Mouse (Mus musculus) stomach, embryonic 16.5 days (tissue): ENCODE data around the gene Iqcb1. TPM values are rescaled to one million over a fixed set of nuclear protein-coding genes. Genes with fewer than 3 reads are reported as not detected.

ENCODE experiments used
- ATAC-seq: fragments of 200-750 bp; cut with Nextera tagmentation; 2 replicates; pipeline ENCODE4 v1.8.0; 2017; ENCODE audit warnings: moderate number of reproducible peaks, moderate TSS enrichment; ENCODE audit not compliant: insufficient read depth, low FRiP score
- H3K27ac ChIP-seq: fragments of 300-500 bp; sonication (generic); 2 replicates; pipeline ENCODE4 v1.5.1; 2014; ENCODE audit warnings: low read length
- H3K27me3 ChIP-seq: fragments of 300-500 bp; sonication (generic); 2 replicates; pipeline ENCODE4 v1.6.1; 2014; ENCODE audit warnings: low read length, control low read depth, mixed read lengths; ENCODE audit not compliant: control insufficient read depth, insufficient read depth
- H3K36me3 ChIP-seq: fragments of 300-500 bp; sonication (generic); 2 replicates; pipeline ENCODE4 v1.6.1; 2014; ENCODE audit warnings: low read length; ENCODE audit not compliant: control insufficient read depth, insufficient read depth
- H3K4me1 ChIP-seq: fragments of 300-500 bp; sonication (generic); 2 replicates; pipeline ENCODE4 v1.6.1; 2014; ENCODE audit warnings: low read length, control low read depth, mixed read lengths; ENCODE audit not compliant: control insufficient read depth, insufficient read depth
- H3K4me2 ChIP-seq: fragments of 300-500 bp; sonication (generic); 2 replicates; pipeline ENCODE4 v1.6.1; 2014; ENCODE audit warnings: low read depth, low read length, mixed read lengths
- H3K4me3 ChIP-seq: fragments of 300-500 bp; sonication (generic); replicated peaks from 2 replicates; pipeline ENCODE4 v1.5.1; 2014; ENCODE audit warnings: mild to moderate bottlenecking, low read length
- H3K9ac ChIP-seq: fragments of 300-500 bp; sonication (generic); 2 replicates; pipeline ENCODE4 v1.6.1; 2014; ENCODE audit warnings: low read length
- H3K9me3 ChIP-seq: fragments of 300-500 bp; sonication (generic); replicated peaks from 2 replicates; pipeline ENCODE4 v1.6.1; 2016; ENCODE audit warnings: low read length, control low read depth; ENCODE audit not compliant: control insufficient read depth
- WGBS: fragments of 180-500 bp; shearing (Covaris S2); extraction: QIAGEN DNeasy Blood & Tissue Kit; methylation state at CpG from one replicate; pipeline ENCODE4 v1.1.7; 2014; 5-methylcytosine and 5-hydroxymethylcytosine counted together
- polyA plus RNA-seq: library from polyadenylated mRNA; unstranded; fragments of >200 nt; fragmentation: Nextera tagmentation; extraction: Ambion mirVana; gene quantifications from 2 replicates; pipeline ENCODE4 v1.2.1, GENCODE M21; 2015

Gene Iqcb1
- 24.6 and 24.8 TPM in 2 replicates for polyA plus RNA-seq

GRCm38 (mm10) chr16:36828054-36828786 lies at the start of gene Iqcb1:
Gene Iqcb1 (plus strand): TSS chr16:36828385.
- H3K4me2 ChIP-seq, result peak within 1 kb of the TSS; percentile 80
- ATAC-seq, result peak; percentile 99
- no peaks in the 10 kb centered on the region for H3K36me3 ChIP-seq
- no peaks in the 10 kb centered on the region for H3K9me3 ChIP-seq
- H3K9ac ChIP-seq, result peak within 1 kb of the TSS; percentile 72
- H3K4me1 ChIP-seq, result peaks cover 10% of the 10 kb centered on the region
- under 1% methylated on average over 62 of the region's 64 CpGs for WGBS
- no peaks in the 10 kb centered on the region for H3K27me3 ChIP-seq
- no peak within 1 kb of the TSS; the same call in 1 of the 2 replicates for H3K27ac ChIP-seq
- peak within 1 kb of the TSS; percentile 84 for H3K4me3 ChIP-seq

- Histone ChIP-seq H3K4me3 (peak overlapping the region; percentile 22), H3K9ac (no peak overlapping the region), H3K27ac (no peak overlapping the region), H3K36me3 (no peaks in the 10 kb centered on the region), H3K4me1 (0 out of 2 replicates have a peak, but pooled peaks cover 4% of the 10 kb centered on the region), H3K27me3 (no peaks in the 10 kb centered on the region), H3K9me3 (no peaks in the 10 kb centered on the region), H3K4me2 (0 out of 2 replicates have a peak overlapping the region, but pooled peaks have one; percentile 17)
- 89% methylated on average over 2 of the region's 2 CpGs for WGBS
- ATAC-seq, result no peak
These were observed 44.0 kb upstream of the Iqcb1 start for GRCm38 (mm10) chr16:36784146-36784545.

- Histone ChIP-seq H3K4me3 (peak within 1 kb of the TSS; percentile 22), H3K4me1 (0 out of 2 replicates have a peak, but pooled peaks cover 4% of the 10 kb centered on the region), H3K27ac (no peak within 1 kb of the TSS), H3K9me3 (no peaks in the 10 kb centered on the region), H3K4me2 (peak within 1 kb of the TSS; percentile 17; the same call in 1 of the 2 replicates), H3K9ac (no peak within 1 kb of the TSS), H3K36me3 (no peaks in the 10 kb centered on the region), H3K27me3 (no peaks in the 10 kb centered on the region)
- WGBS, result 55% methylated on average over 10 of the region's 10 CpGs
- no peak; the same call in 1 of the 2 replicates for ATAC-seq
These were observed 43.4 kb upstream of the Iqcb1 start, which contains the start of gene Slc15a2 for GRCm38 (mm10) chr16:36784594-36785313. Gene Slc15a2 (minus strand): TSS chr16:36784962.

GRCm38 (mm10) chr16:36786466-36786865 lies 41.7 kb upstream of the Iqcb1 start:
- H3K27ac ChIP-seq, result no peak overlapping the region
- 77% methylated on average over 7 of the region's 7 CpGs for WGBS

GRCm38 (mm10) chr16:36790166-36790565 lies 38.0 kb upstream of the Iqcb1 start:
- H3K9ac ChIP-seq, result no peak overlapping the region
- H3K4me2 ChIP-seq, result no peak overlapping the region
- no peaks in the 10 kb centered on the region for H3K36me3 ChIP-seq
- no peak overlapping the region for H3K27ac ChIP-seq
- ATAC-seq, result no peak
- WGBS, result 80% methylated on average over 4 of the region's 4 CpGs
- no peaks in the 10 kb centered on the region for H3K4me1 ChIP-seq
- H3K9me3 ChIP-seq, result no peaks in the 10 kb centered on the region
- no peak overlapping the region for H3K4me3 ChIP-seq
- H3K27me3 ChIP-seq, result no peaks in the 10 kb centered on the region

More at GRCm38 (mm10) chr16:36786466-36786865, 41.7 kb upstream of the Iqcb1 start:
- H3K9me3 ChIP-seq, result no peaks in the 10 kb centered on the region
- H3K4me2 ChIP-seq, result no peak overlapping the region
- no peak overlapping the region for H3K9ac ChIP-seq
- H3K36me3 ChIP-seq, result no peaks in the 10 kb centered on the region
- 0 out of 2 replicates have a peak, but pooled peaks cover 4% of the 10 kb centered on the region for H3K4me1 ChIP-seq
- no peaks in the 10 kb centered on the region for H3K27me3 ChIP-seq
- no peak for ATAC-seq
- H3K4me3 ChIP-seq, result no peak overlapping the region

GRCm38 (mm10) chr16:36794976-36795375 lies 33.2 kb upstream of the Iqcb1 start:
- Histone ChIP-seq H3K4me1 (no peaks in the 10 kb centered on the region), H3K4me3 (no peak overlapping the region), H3K27me3 (no peaks in the 10 kb centered on the region), H3K4me2 (no peak overlapping the region), H3K9ac (no peak overlapping the region), H3K27ac (no peak overlapping the region), H3K9me3 (no peaks in the 10 kb centered on the region), H3K36me3 (no peaks in the 10 kb centered on the region)
- WGBS, result 76% methylated on average over 2 of the region's 2 CpGs
- ATAC-seq, result no peak

- no peak for ATAC-seq
- Histone ChIP-seq H3K9ac (no peak overlapping the region), H3K27me3 (no peaks in the 10 kb centered on the region), H3K9me3 (0 out of 2 replicates have a peak, but pooled peaks cover 3% of the 10 kb centered on the region), H3K4me2 (no peak overlapping the region), H3K36me3 (no peaks in the 10 kb centered on the region), H3K4me3 (no peak overlapping the region), H3K4me1 (no peaks in the 10 kb centered on the region), H3K27ac (no peak overlapping the region)
- WGBS, result 79% methylated on average over 2 of the region's 2 CpGs
These were observed 29.9 kb upstream of the Iqcb1 start for GRCm38 (mm10) chr16:36798334-36798733.

- Histone ChIP-seq H3K9ac (no peak overlapping the region), H3K4me1 (no peaks in the 10 kb centered on the region), H3K4me2 (no peak overlapping the region), H3K27me3 (no peaks in the 10 kb centered on the region), H3K9me3 (0 out of 2 replicates have a peak, but pooled peaks cover 3% of the 10 kb centered on the region), H3K4me3 (no peak overlapping the region), H3K27ac (no peak overlapping the region), H3K36me3 (no peaks in the 10 kb centered on the region)
- WGBS, result 84% methylated on average over 3 of the region's 3 CpGs
- no peak for ATAC-seq
These were observed 25.8 kb upstream of the Iqcb1 start for GRCm38 (mm10) chr16:36802361-36802760.

- WGBS, result 67% methylated on average over 3 of the region's 3 CpGs
- H3K27me3 ChIP-seq, result no peaks in the 10 kb centered on the region
- ATAC-seq, result no peak
- no peaks in the 10 kb centered on the region for H3K4me1 ChIP-seq
- no peak overlapping the region for H3K4me3 ChIP-seq
- no peak overlapping the region for H3K27ac ChIP-seq
- H3K36me3 ChIP-seq, result no peaks in the 10 kb centered on the region
- no peak overlapping the region for H3K4me2 ChIP-seq
- H3K9me3 ChIP-seq, result no peaks in the 10 kb centered on the region
- no peak overlapping the region for H3K9ac ChIP-seq
These were observed 19.6 kb upstream of the Iqcb1 start for GRCm38 (mm10) chr16:36808616-36809015.
